In genomic region chr12:68231803-68232202, GRCm38 (mm10) we compare ENCODE assay signal across 20 mouse cellular contexts.
DNase-seq lines count a peak whose midpoint lies in the region; ATAC-seq and TF ChIP-seq lines count a peak whose summit lies in the region.
"Had no signal": no experiment of that assay in that cellular context is flagged by ENCODE, and none has a peak within 500 bp of the region (broad histone marks: within the 10 kb centered on the region; RNA-seq: fewer than 3 reads in every experiment).

No protein-coding gene starts in this region.

- no peaks in the 10 kb centered on the region for H3K9me3 ChIP-seq in hindbrain, postnatal 0 days (ENCODE audit: low read length)
- H3K9me3 ChIP-seq in hindbrain, embryonic 11.5 days (ENCODE audit: control insufficient read depth, low read length): no peaks in the 10 kb centered on the region
- H3K9me3 ChIP-seq: forebrain, embryonic 13.5 days; heart, embryonic 15.5 days; liver, embryonic 12.5 days had no signal

- no peak overlapping the region for H3K27ac ChIP-seq in hindbrain, postnatal 0 days
- no peak overlapping the region for H3K27ac ChIP-seq in hindbrain, embryonic 11.5 days (ENCODE audit: low read depth, low read length)
- H3K27ac ChIP-seq: forebrain, embryonic 13.5 days; heart, adult 2 months; heart, embryonic 15.5 days; kidney, postnatal 0 days; liver, embryonic 12.5 days; macrophage had no signal

- no peak overlapping the region for H3K4me3 ChIP-seq in hindbrain, postnatal 0 days (ENCODE audit: low read length)
- no peak overlapping the region for H3K4me3 ChIP-seq in hindbrain, embryonic 11.5 days (ENCODE audit: low read depth, low read length)
- H3K4me3 ChIP-seq: forebrain, embryonic 13.5 days; heart, adult 2 months; heart, embryonic 15.5 days; liver, embryonic 12.5 days had no signal

- no peaks in the 10 kb centered on the region for H3K27me3 ChIP-seq in hindbrain, postnatal 0 days (ENCODE audit: insufficient read depth, low read length)
- no peaks in the 10 kb centered on the region for H3K27me3 ChIP-seq in hindbrain, embryonic 11.5 days (ENCODE audit: control insufficient read depth, insufficient read depth, low read length)
- H3K27me3 ChIP-seq: forebrain, embryonic 13.5 days; heart, embryonic 15.5 days; liver, embryonic 12.5 days had no signal

- no peak for ATAC-seq in hindbrain, postnatal 0 days
- no peak for ATAC-seq in hindbrain, embryonic 11.5 days (ENCODE audit: low FRiP score)
- ATAC-seq: forebrain, embryonic 13.5 days; intestine, embryonic 16.5 days; liver, embryonic 12.5 days had no signal

- H3K4me1 ChIP-seq in hindbrain, postnatal 0 days (ENCODE audit: insufficient read depth, low read length): no peaks in the 10 kb centered on the region
- H3K4me1 ChIP-seq in hindbrain, embryonic 11.5 days (replicated peaks; ENCODE audit: control insufficient read depth, insufficient read depth, low read length): no peaks in the 10 kb centered on the region
- H3K4me1 ChIP-seq: forebrain, embryonic 13.5 days; heart, embryonic 15.5 days; liver, embryonic 12.5 days had no signal

- DNase-seq in cerebellum, adult 9-11 months: peak; percentile 2
- DNase-seq in cerebellum, adult 9-10 months: no peak
- DNase-seq in hindbrain, postnatal 0 days (ENCODE audit: low spot score): peak; percentile 61
- DNase-seq in hindbrain, embryonic 11.5 days (ENCODE audit: low spot score): no peak
- peak; percentile 7 for DNase-seq in right cerebral cortex, adult 18-20 months
- no peak for DNase-seq in right cerebral cortex, postnatal 36 days (ENCODE audit: low spot score in 2 of 2)
- DNase-seq in skeletal muscle tissue, adult 2 months (ENCODE audit: low read depth, low spot score): peak; percentile 8
- no peak for DNase-seq in kidney, postnatal 4 days
- DNase-seq: adrenal gland, postnatal 14 days; embryo, embryonic 11 days; heart, adult 2 months; lung, embryonic 14.5 days; thymus, postnatal 14 days had no signal

- H3K4me2 ChIP-seq in hindbrain, postnatal 0 days (ENCODE audit: low read depth, low read length): no peak overlapping the region
- H3K4me2 ChIP-seq in hindbrain, embryonic 11.5 days (replicated peaks; ENCODE audit: low read depth, low read length): no peak overlapping the region
- H3K4me2 ChIP-seq: forebrain, embryonic 13.5 days; heart, embryonic 15.5 days; liver, embryonic 12.5 days; lung, embryonic 14.5 days; midbrain, embryonic 11.5 days had no signal

- H3K9ac ChIP-seq in hindbrain, postnatal 0 days (replicated peaks; ENCODE audit: low read length): no peak overlapping the region
- H3K9ac ChIP-seq in hindbrain, embryonic 11.5 days (ENCODE audit: low read depth, low read length): no peak overlapping the region
- H3K9ac ChIP-seq: forebrain, embryonic 13.5 days; heart, embryonic 15.5 days; liver, embryonic 12.5 days; lung, embryonic 14.5 days had no signal

- 72% methylated on average over 3 of the region's 3 CpGs for WGBS in hindbrain, postnatal 0 days
- 91% methylated on average over 3 of the region's 3 CpGs for WGBS in hindbrain, embryonic 11.5 days

- TF ChIP-seq CTCF in hindbrain, postnatal 0 days (IDR thresholded peaks at IDR 0.05; ENCODE audit: low read depth): no peak

- H3K36me3 ChIP-seq in hindbrain, postnatal 0 days (ENCODE audit: insufficient read depth, low read length): no peaks in the 10 kb centered on the region
- H3K36me3 ChIP-seq in hindbrain, embryonic 11.5 days (ENCODE audit: control insufficient read depth, insufficient read depth, low read length): no peaks in the 10 kb centered on the region
- H3K36me3 ChIP-seq: heart, embryonic 15.5 days; liver, embryonic 12.5 days had no signal

Comparison
In these comparisons a context has a peak if more than half of its experiments do, and no peak if none do; other contexts are left out.
1. DNase-seq: peak in cerebellum, adult 9-11 months (single experiment), hindbrain, postnatal 0 days (single experiment), right cerebral cortex, adult 18-20 months (single experiment) and skeletal muscle tissue, adult 2 months (single experiment); none in cerebellum, adult 9-10 months (single experiment), hindbrain, embryonic 11.5 days (single experiment), right cerebral cortex, postnatal 36 days (0 of 2) and kidney, postnatal 4 days (0 of 2).